Mouse (Mus musculus): ENCODE measurements around the gene Ctsz. TPM values are rescaled to one million over a fixed set of nuclear protein-coding genes. Genes with fewer than 3 reads are reported as not detected.

The Ctsz gene
- total and polyA plus RNA-seq, 3 experiments = 189 to 272 (median 221) TPM

DNA sequence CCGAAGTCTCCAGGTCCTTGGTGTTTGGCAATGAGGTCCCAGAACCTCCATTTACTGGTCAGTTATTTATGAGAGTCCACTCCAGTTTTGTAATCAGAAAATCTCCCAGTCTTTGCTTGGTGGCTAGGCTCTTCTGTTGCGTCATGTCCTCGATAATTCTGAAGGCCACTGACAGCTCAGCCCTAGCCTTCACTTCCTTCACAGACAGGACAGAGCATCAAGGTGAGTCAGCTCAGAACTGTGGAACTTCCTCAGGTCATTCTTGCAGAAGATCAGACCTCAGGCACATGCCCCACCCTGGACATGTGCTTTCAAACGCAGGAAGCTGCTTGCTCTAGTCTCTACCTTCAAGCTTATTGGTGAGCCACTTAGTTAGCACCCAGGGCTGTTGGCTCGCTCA, 45.5 kb downstream of the Ctsz start:
- peak; percentile 79 for DNase-seq

DNA sequence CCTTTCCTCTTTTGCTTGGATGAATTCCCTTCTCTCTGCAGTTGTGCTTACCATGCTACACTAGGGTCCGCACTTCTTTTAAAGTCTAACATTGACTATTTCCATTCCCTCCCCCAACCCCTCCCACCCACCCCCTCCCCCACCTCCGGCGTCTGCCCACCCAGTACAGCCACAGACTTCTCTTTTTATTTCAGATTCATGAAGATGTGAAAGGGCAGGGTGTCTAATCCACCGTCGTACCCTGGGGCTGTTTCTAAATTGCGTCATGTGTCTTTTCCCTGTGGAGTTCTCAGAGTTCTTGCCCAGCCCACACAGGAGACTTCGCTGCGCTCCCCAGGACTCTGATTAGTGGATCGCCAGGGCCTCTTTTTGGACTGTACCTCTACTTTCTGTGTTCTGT, 46.3 kb downstream of the Ctsz start:
- no peak for DNase-seq

DNA sequence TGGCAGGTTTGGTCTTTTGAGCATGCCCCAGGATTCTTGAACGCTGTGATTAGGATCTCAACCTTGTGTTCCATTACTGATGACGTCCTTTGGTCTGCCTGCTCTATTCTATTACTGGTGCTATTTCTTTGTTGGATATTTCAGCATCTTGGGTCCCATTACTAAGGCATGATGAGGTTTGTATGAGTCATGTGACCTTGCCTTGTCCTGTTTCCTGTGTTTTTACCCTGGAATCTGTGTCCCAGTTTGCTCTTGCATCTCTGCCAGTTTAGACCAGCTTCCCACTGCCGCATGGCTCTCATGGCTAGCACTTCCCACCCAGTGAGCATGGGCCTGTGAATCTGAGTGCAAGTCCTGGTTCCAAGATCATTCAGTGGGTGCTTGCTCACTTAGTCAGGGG, 46.9 kb downstream of the Ctsz start:
- DNase-seq = peak; percentile 50

DNA sequence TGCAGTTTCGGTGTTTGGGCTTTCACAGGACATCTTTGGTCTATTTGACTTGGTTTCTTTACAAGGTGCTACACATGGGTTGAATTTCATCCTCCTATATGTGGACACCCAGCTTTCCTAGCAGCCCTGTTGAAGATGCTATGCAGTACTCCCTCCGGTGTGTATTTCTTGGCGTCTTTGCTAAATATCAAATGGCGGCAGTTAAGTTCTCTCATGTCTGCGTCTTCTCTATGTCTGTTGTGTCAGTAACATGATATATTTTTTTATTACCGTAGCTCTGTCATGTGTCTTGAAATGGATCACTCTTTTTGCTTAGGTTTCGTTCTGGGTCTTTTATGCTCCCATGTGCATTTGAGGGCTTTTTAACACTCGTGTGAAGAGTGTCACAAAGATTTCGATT, 57.8 kb downstream of the Ctsz start:
- DNase-seq = no peak

Other genes starting within 250 kb of the Ctsz start
- gene Gnas, start 154.7 kb downstream of the Ctsz start, total RNA-seq (2021) = 1,000 to 10,000 TPM; 2,774 to 2,898 TPM
- 1,329 and 1,576 TPM in 2 replicates for gene Gnas, start 154.7 kb downstream of the Ctsz start, polyA plus RNA-seq (2012; rRNA removed)
- gene Gm20721, start 92.3 kb downstream of the Ctsz start, total RNA-seq (2021) = 1 to 10 TPM; 2.1 to 2.5 TPM
- gene Gm20721, start 92.3 kb downstream of the Ctsz start, polyA plus RNA-seq (2012; rRNA removed) = 0.07 TPM in 1 of 2 replicates, not detected in the other
- 10 to 100 TPM; 48.8 to 58.7 TPM for gene Nelfcd, start 23.2 kb downstream of the Ctsz start, total RNA-seq (2021)
- 74.1 and 81.2 TPM in 2 replicates for gene Nelfcd, start 23.2 kb downstream of the Ctsz start, polyA plus RNA-seq (2012; rRNA removed)
- 1 to 10 TPM in 1 of 2 experiments, under 1 TPM in 1; 0.61 to 1.1 TPM for gene Tubb1, start 11.7 kb upstream of the Ctsz start, total RNA-seq (2021)
- gene Tubb1, start 11.7 kb upstream of the Ctsz start, polyA plus RNA-seq (2012; rRNA removed) = 0.28 and 0.66 TPM in 2 replicates
- 100 to 1,000 TPM; 289 to 654 TPM for gene Atp5e, start 25.1 kb upstream of the Ctsz start, total RNA-seq (2021)
- gene Atp5e, start 25.1 kb upstream of the Ctsz start, polyA plus RNA-seq (2012; rRNA removed) = 402 and 484 TPM in 2 replicates
- gene Prelid3b, start 34.0 kb upstream of the Ctsz start, total RNA-seq (2021) = 100 to 1,000 TPM; 120 to 137 TPM
- 33.9 and 39.0 TPM in 2 replicates for gene Prelid3b, start 34.0 kb upstream of the Ctsz start, polyA plus RNA-seq (2012; rRNA removed)
- gene Zfp831, start 204.5 kb upstream of the Ctsz start, total RNA-seq (2021) = under 1 TPM; 0.10 to 0.12 TPM
- gene Zfp831, start 204.5 kb upstream of the Ctsz start, polyA plus RNA-seq (2012; rRNA removed) = 0.03 TPM in 2 replicates